Mouse (Mus musculus) adrenal gland, postnatal 0 days (tissue): ENCODE data around the gene B830017H08Rik. TPM values are rescaled to one million over a fixed set of nuclear protein-coding genes. Genes with fewer than 3 reads are reported as not detected.

Experiments
- polyA plus RNA-seq: library from polyadenylated mRNA; unstranded; fragments of >200 nt; fragmentation: Nextera tagmentation; extraction: Ambion mirVana; gene quantifications from 2 replicates; pipeline ENCODE4 v1.2.1, GENCODE M21; 2015

The B830017H08Rik gene
- not detected in 2 replicates for polyA plus RNA-seq

DNA sequence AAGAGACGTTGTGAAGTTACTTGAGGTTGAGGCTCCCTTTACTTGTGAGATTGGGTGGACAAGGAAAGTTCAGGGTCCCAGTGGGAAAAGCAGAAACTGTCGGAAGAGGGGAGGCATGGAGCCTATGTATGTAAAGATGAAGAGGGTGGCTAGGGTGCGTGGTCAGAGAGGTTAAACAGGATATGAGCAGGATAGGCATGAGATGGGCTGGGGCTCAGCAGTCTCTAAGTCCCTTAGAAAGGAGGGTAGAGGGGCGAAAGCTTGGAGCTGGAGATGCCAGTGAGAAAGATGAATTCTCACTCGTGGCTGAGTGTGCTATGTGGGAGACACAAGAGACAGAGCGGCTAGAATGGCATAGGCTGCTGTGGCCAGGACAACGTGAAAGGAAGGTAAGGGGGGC is at the start of gene B830017H08Rik:
TSS of gene B830017H08Rik (plus strand) at position 301 of the 400 bp plus-strand sequence.

DNA sequence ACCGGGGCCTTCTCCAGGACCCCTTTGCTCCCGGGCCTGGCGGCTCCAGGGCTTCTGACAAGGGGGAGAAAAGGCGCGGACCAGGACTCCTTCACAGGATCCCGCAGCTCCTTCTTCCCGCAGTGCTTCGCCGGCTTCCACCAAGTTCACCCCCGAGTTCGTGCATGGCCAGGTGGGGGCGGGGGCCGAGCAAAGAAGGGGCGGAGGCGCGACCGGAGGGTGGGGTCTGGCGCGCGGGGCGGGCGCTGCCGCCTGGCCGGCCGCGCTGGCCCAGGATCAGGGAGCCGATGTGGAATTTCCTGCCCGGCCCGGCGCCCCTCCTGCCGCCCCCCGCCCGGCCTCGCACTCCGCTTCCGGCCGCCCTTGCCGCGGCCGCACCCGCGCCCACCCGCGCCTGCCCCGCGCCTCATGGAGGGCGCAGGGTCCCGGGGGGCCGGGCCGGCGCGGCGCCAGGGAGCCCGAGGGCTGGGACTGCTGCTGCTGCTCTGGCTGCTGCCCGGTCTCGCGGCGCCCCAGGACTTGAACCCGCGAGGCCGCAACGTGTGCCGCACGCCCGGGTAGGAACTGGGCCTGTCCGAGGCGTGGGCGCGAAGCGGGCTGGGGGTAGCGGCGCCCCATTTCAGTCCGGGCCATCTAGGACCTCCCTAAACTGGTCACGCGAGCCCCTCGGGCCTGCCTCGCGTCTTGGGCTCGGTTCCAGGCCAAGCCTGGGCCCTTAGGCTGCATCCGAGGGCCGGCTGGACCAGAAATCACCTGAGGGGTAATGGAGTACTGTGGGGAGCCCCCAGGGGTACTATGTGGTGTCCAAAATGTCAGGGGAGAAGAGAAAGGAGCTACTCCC is 35.7 kb upstream of the B830017H08Rik start, which contains the start of gene Scarf2:
TSS of gene Scarf2 (plus strand) at position 312 of the 841 bp plus-strand sequence.

DNA sequence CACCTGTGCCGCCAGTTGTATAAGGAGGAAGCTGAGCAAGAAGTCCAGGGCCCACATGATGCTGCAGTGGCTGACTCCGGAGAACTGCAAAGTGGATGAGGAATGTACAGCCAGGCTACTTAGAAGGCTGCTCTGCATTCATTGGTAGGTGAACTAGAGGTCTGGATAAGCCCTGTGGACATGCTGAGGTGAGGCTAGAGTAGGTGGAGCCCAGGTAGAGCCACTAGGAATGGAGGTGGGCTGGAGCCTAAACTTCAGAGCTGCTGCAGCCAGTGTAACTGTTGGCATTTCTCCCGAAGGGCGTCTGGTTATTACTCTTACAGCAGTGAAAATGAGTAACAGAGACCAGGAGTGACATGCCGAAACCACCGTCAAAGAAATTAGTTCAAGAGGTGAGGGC is 5.1 kb downstream of the B830017H08Rik start, which contains the start of gene Car15:
TSS of gene Car15 (minus strand) at position 314 of the 400 bp plus-strand sequence.

Other genes with a start within 250 kb of the B830017H08Rik start
- gene Slc7a4, start 249.9 kb upstream of the B830017H08Rik start, polyA plus RNA-seq: 10.7 and 23.6 TPM in 2 replicates
- gene Smpd4, start 213.8 kb upstream of the B830017H08Rik start, polyA plus RNA-seq: 10.5 and 12.4 TPM in 2 replicates
- 11.4 and 16.4 TPM in 2 replicates for gene Ccdc74a, start 186.7 kb upstream of the B830017H08Rik start, polyA plus RNA-seq
- 21.9 and 32.5 TPM in 2 replicates for gene Med15, start 100.2 kb upstream of the B830017H08Rik start, polyA plus RNA-seq
- 31.6 and 40.0 TPM in 2 replicates for gene Klhl22, start 73.5 kb upstream of the B830017H08Rik start, polyA plus RNA-seq
- 18.1 and 30.6 TPM in 2 replicates for gene Scarf2, start 35.8 kb upstream of the B830017H08Rik start, polyA plus RNA-seq
- gene Car15, start 5.2 kb downstream of the B830017H08Rik start, polyA plus RNA-seq: 0.68 and 1.5 TPM in 2 replicates
- not detected in 2 replicates for gene Gm20518, start 58.5 kb downstream of the B830017H08Rik start, polyA plus RNA-seq
- 0.04 TPM in 1 of 2 replicates, not detected in the other for gene Tssk1, start 61.1 kb downstream of the B830017H08Rik start, polyA plus RNA-seq
- gene Dgcr2, start 65.4 kb downstream of the B830017H08Rik start, polyA plus RNA-seq: 34.3 and 42.9 TPM in 2 replicates
- gene Tssk2, start 65.5 kb downstream of the B830017H08Rik start, polyA plus RNA-seq: not detected in 2 replicates
- 18.2 and 22.6 TPM in 2 replicates for gene Ess2, start 78.2 kb downstream of the B830017H08Rik start, polyA plus RNA-seq
- gene Gsc2, start 81.9 kb downstream of the B830017H08Rik start, polyA plus RNA-seq: not detected in 2 replicates
- 107 and 132 TPM in 2 replicates for gene Slc25a1, start 95.1 kb downstream of the B830017H08Rik start, polyA plus RNA-seq
- gene Vpreb2, start 147.3 kb downstream of the B830017H08Rik start, polyA plus RNA-seq: 0.29 TPM in 1 of 2 replicates, not detected in the other
- 105 and 116 TPM in 2 replicates for gene Dgcr6, start 219.7 kb downstream of the B830017H08Rik start, polyA plus RNA-seq